Mouse (Mus musculus) monocyte, adult 5-6 weeks (primary cell): Measurements from ENCODE around the gene C130060K24Rik. TPM values are rescaled to one million over a fixed set of nuclear protein-coding genes. Genes with fewer than 3 reads are reported as not detected.

Experiments
- ATAC-seq: fragments of 153-309, 156-312 bp; replicated peaks from 2 replicates; pipeline ENCODE4 v1.8.0; 2017; ENCODE audit warnings: mild to moderate bottlenecking; ENCODE audit not compliant: low TSS enrichment, insufficient number of reproducible peaks, severe bottlenecking, poor library complexity, low FRiP score
- total RNA-seq: library from RNA; stranded (forward); fragments of 200-1000, 200-491, 200-594 nt; gene quantifications from 3 replicates; pipeline ENCODE4 v1.2.3, GENCODE M21; 2017

The C130060K24Rik gene
- not detected in 3 replicates for total RNA-seq

- no peak for ATAC-seq
These were observed at the start of gene C130060K24Rik for GRCm38 (mm10) chr6:65380918-65381772. C130060K24Rik (plus strand) TSS chr6:65381105.

- ATAC-seq, result no peak
These were observed 46.7 kb upstream of the C130060K24Rik start for GRCm38 (mm10) chr6:65334246-65334645.

- no peak for ATAC-seq
These were observed 41.5 kb upstream of the C130060K24Rik start for GRCm38 (mm10) chr6:65339391-65339790.

- ATAC-seq, result no peak
These were observed 39.5 kb upstream of the C130060K24Rik start for GRCm38 (mm10) chr6:65341360-65341759.

- ATAC-seq, result no peak
These were observed 33.2 kb upstream of the C130060K24Rik start for GRCm38 (mm10) chr6:65347736-65348135.

GRCm38 (mm10) chr6:65348255-65348654 is 32.6 kb upstream of the C130060K24Rik start:
- ATAC-seq, result no peak

GRCm38 (mm10) chr6:65351622-65352021 is 29.3 kb upstream of the C130060K24Rik start:
- no peak for ATAC-seq

GRCm38 (mm10) chr6:65375918-65376317 is 5.0 kb upstream of the C130060K24Rik start:
- ATAC-seq, result no peak

- no peak for ATAC-seq
These were observed 41.0 kb downstream of the C130060K24Rik start for GRCm38 (mm10) chr6:65421888-65422287.

GRCm38 (mm10) chr6:65427065-65427464 is 46.2 kb downstream of the C130060K24Rik start:
- ATAC-seq, result no peak

GRCm38 (mm10) chr6:65433159-65433558 is 52.3 kb downstream of the C130060K24Rik start:
- no peak for ATAC-seq

GRCm38 (mm10) chr6:65453465-65453864 is 72.6 kb downstream of the C130060K24Rik start:
- no peak for ATAC-seq

- ATAC-seq, result no peak
These were observed 84.4 kb downstream of the C130060K24Rik start for GRCm38 (mm10) chr6:65465294-65465693.

- no peak for ATAC-seq
These were observed 89.4 kb downstream of the C130060K24Rik start for GRCm38 (mm10) chr6:65470320-65470719.

GRCm38 (mm10) chr6:65472455-65472854 is 91.5 kb downstream of the C130060K24Rik start:
- ATAC-seq, result no peak

- ATAC-seq, result no peak
These were observed 117.9 kb downstream of the C130060K24Rik start for GRCm38 (mm10) chr6:65498786-65499185.

Other genes starting within 250 kb of the C130060K24Rik start
- gene Hpgds, start 236.2 kb upstream of the C130060K24Rik start, total RNA-seq, result 0.67 to 2.3 TPM (median 1.5 TPM) in 3 replicates
- 20.6 to 39.3 TPM (median 26.1 TPM) in 3 replicates for gene Tnip3, start 144.2 kb downstream of the C130060K24Rik start, total RNA-seq